Mouse (Mus musculus) limb, embryonic 15.5 days (tissue): ENCODE measurements around the gene Fggy. TPM values are rescaled to one million over a fixed set of nuclear protein-coding genes. Genes with fewer than 3 reads are reported as not detected.

Experiments used
- ATAC-seq: fragments of 200-750 bp; cut with Nextera tagmentation; 2 replicates; pipeline ENCODE4 v1.8.0; 2017; ENCODE audit warnings: low read depth, moderate TSS enrichment; ENCODE audit not compliant: insufficient number of reproducible peaks, low FRiP score, low TSS enrichment
- H3K27ac ChIP-seq: fragments of 300-500 bp; sonication (generic); 2 replicates; pipeline ENCODE4 v1.5.1; 2015; ENCODE audit warnings: moderate library complexity, mild to moderate bottlenecking, inconsistent platforms
- H3K27me3 ChIP-seq: fragments of 300-500 bp; sonication (generic); 2 replicates; pipeline ENCODE4 v1.6.1; 2015; ENCODE audit warnings: inconsistent platforms
- H3K36me3 ChIP-seq: fragments of 300-500 bp; sonication (generic); 2 replicates; pipeline ENCODE4 v1.6.1; 2015; ENCODE audit warnings: inconsistent platforms
- H3K4me1 ChIP-seq: fragments of 300-500 bp; sonication (generic); 2 replicates; pipeline ENCODE4 v1.6.1; 2015; ENCODE audit warnings: inconsistent platforms
- H3K4me2 ChIP-seq: fragments of 300-500 bp; sonication (generic); 2 replicates; pipeline ENCODE4 v1.6.1; 2015; ENCODE audit warnings: mild to moderate bottlenecking, inconsistent platforms
- H3K4me3 ChIP-seq: fragments of 300-500 bp; sonication (generic); 2 replicates; pipeline ENCODE4 v1.5.1; 2015; ENCODE audit warnings: mild to moderate bottlenecking, inconsistent platforms
- H3K9ac ChIP-seq: fragments of 300-500 bp; sonication (generic); 2 replicates; pipeline ENCODE4 v1.6.1; 2015; ENCODE audit warnings: inconsistent platforms
- H3K9me3 ChIP-seq: fragments of 300-500 bp; sonication (generic); 2 replicates; pipeline ENCODE4 v1.6.1; 2016; ENCODE audit warnings: inconsistent platforms
- WGBS: fragments of 180-500 bp; shearing (Covaris S2); methylation state at CpG from one replicate; pipeline ENCODE4 v1.1.7; 2015; 5-methylcytosine and 5-hydroxymethylcytosine counted together
- polyA plus RNA-seq: library from polyadenylated mRNA; unstranded; fragments of >200 nt; fragmentation: Nextera tagmentation; extraction: Ambion mirVana; gene quantifications from 2 replicates; pipeline ENCODE4 v1.2.1, GENCODE M21; 2015

Gene Fggy
- polyA plus RNA-seq, 1 experiment from 2014 or later: 8.6 TPM

GRCm38 (mm10) chr4:95667595-95667994 is 110.3 kb downstream of the Fggy start:
- Histone ChIP-seq H3K27me3 (no peaks in the 10 kb centered on the region), H3K36me3 (no peaks in the 10 kb centered on the region), H3K4me2 (no peak overlapping the region), H3K4me3 (no peak overlapping the region), H3K27ac (no peak overlapping the region), H3K4me1 (no peaks in the 10 kb centered on the region), H3K9me3 (no peaks in the 10 kb centered on the region), H3K9ac (no peak overlapping the region)
- WGBS: 91% methylated on average over 1 of the region's 1 CpGs
- no peak for ATAC-seq

GRCm38 (mm10) chr4:95668543-95668942 is 111.2 kb downstream of the Fggy start:
- H3K4me2 ChIP-seq: no peak overlapping the region
- WGBS: 88% methylated on average over 3 of the region's 3 CpGs

GRCm38 (mm10) chr4:95669336-95669735 is 112.0 kb downstream of the Fggy start:
- Histone ChIP-seq H3K4me2 (no peak overlapping the region), H3K4me1 (no peaks in the 10 kb centered on the region), H3K27me3 (no peaks in the 10 kb centered on the region), H3K4me3 (no peak overlapping the region), H3K9me3 (no peaks in the 10 kb centered on the region), H3K9ac (no peak overlapping the region), H3K36me3 (no peaks in the 10 kb centered on the region), H3K27ac (no peak overlapping the region)
- whole genome bisulfite sequencing: 51% methylated on average over 2 of the region's 2 CpGs
- no peak for ATAC-seq

More at GRCm38 (mm10) chr4:95668543-95668942, 111.2 kb downstream of the Fggy start:
- Histone ChIP-seq H3K4me3 (no peak overlapping the region), H3K4me1 (no peaks in the 10 kb centered on the region), H3K27me3 (no peaks in the 10 kb centered on the region), H3K27ac (no peak overlapping the region), H3K36me3 (no peaks in the 10 kb centered on the region), H3K9me3 (no peaks in the 10 kb centered on the region), H3K9ac (no peak overlapping the region)
- ATAC-seq: no peak

GRCm38 (mm10) chr4:95670559-95670958 is 113.3 kb downstream of the Fggy start:
- no peaks in the 10 kb centered on the region for H3K4me1 ChIP-seq
- H3K36me3 ChIP-seq: no peaks in the 10 kb centered on the region
- no peak overlapping the region for H3K4me3 ChIP-seq
- ATAC-seq: no peak
- no peaks in the 10 kb centered on the region for H3K27me3 ChIP-seq
- H3K9me3 ChIP-seq: no peaks in the 10 kb centered on the region
- H3K27ac ChIP-seq: no peak overlapping the region
- H3K4me2 ChIP-seq: no peak overlapping the region
- WGBS: 79% methylated on average over 3 of the region's 3 CpGs
- H3K9ac ChIP-seq: no peak overlapping the region

GRCm38 (mm10) chr4:95672039-95672438 is 114.7 kb downstream of the Fggy start:
- Histone ChIP-seq H3K4me3 (no peak overlapping the region), H3K4me1 (no peaks in the 10 kb centered on the region)

DNA sequence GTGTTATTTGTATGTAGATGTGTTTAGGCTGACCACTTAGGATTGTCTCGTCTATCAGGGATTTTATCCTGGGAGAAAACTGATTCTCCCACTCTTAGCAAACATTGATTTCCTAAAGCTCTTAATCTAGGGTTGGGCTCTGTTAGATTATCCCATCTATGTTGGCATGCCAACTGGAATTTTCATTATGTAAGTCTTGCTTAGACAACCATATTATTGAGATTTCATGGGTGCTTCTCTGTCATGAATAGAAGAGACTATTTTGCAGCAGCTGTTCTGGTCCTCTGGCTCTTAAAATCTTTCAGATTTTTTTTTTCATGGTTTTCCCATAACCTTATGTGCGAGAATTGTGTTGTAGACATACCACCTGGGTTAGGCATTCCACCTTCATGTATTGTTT is 119.1 kb downstream of the Fggy start:
- H3K27me3 ChIP-seq: no peaks in the 10 kb centered on the region
- no peaks in the 10 kb centered on the region for H3K36me3 ChIP-seq
- ATAC-seq: no peak
- no peak overlapping the region for H3K27ac ChIP-seq
- WGBS: 73% methylated on average over 2 of the region's 2 CpGs
- no peaks in the 10 kb centered on the region for H3K4me1 ChIP-seq
- no peaks in the 10 kb centered on the region for H3K9me3 ChIP-seq
- H3K4me3 ChIP-seq: no peak overlapping the region
- H3K4me2 ChIP-seq: no peak overlapping the region
- no peak overlapping the region for H3K9ac ChIP-seq

More at GRCm38 (mm10) chr4:95672039-95672438, 114.7 kb downstream of the Fggy start:
- no peaks in the 10 kb centered on the region for H3K27me3 ChIP-seq
- no peaks in the 10 kb centered on the region for H3K9me3 ChIP-seq
- WGBS: 90% methylated on average over 1 of the region's 1 CpGs
- H3K9ac ChIP-seq: no peak overlapping the region
- no peak overlapping the region for H3K4me2 ChIP-seq
- ATAC-seq: no peak
- H3K36me3 ChIP-seq: no peaks in the 10 kb centered on the region
- no peak overlapping the region for H3K27ac ChIP-seq

DNA sequence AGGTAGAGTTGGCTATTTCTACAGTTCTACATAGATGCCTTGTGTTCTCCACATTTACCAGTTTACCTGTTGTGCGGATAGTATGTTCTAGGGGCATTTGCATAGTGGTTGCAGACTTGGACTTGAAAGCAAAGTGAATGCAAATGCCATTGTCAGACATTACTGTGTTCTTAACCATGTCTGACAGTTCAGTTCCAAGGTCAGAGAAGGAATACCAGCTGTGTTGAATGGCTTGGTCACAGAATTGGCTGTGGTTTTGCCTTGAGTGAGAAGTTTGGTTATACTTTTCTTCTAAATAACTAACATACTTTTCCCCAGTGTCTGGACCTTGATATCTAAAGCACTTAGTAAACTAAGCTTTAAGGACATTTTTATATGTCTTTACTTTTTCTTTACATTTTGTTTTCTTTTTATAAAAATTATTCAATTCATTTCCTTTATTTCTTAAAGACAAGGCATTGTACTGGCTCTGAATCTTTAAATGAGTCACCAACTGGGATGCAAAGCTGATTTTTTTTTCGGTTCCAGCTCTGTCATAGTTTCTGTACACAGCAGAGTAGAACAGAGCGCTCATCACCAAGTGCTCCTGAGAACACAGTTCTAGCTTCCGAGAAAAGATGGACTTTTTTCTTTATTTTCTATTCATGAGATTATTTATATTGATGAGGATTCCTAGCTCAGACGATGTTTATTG is 123.6 kb downstream of the Fggy start:
- Histone ChIP-seq H3K4me3 (no peak overlapping the region), H3K9ac (no peak overlapping the region), H3K36me3 (no peaks in the 10 kb centered on the region), H3K4me1 (no peaks in the 10 kb centered on the region), H3K27ac (no peak overlapping the region), H3K27me3 (no peaks in the 10 kb centered on the region), H3K4me2 (no peak overlapping the region), H3K9me3 (no peaks in the 10 kb centered on the region)
- WGBS: 89% methylated on average over 5 of the region's 5 CpGs
- no peak for ATAC-seq

- Histone ChIP-seq H3K27me3 (no peaks in the 10 kb centered on the region), H3K9me3 (no peaks in the 10 kb centered on the region), H3K4me3 (no peak overlapping the region), H3K9ac (no peak overlapping the region), H3K4me1 (no peaks in the 10 kb centered on the region), H3K36me3 (no peaks in the 10 kb centered on the region), H3K27ac (no peak overlapping the region), H3K4me2 (no peak overlapping the region)
- ATAC-seq: no peak
- WGBS: 35% methylated on average over 4 of the region's 4 CpGs
Measured at GRCm38 (mm10) chr4:95684522-95685080, 127.3 kb downstream of the Fggy start.

DNA sequence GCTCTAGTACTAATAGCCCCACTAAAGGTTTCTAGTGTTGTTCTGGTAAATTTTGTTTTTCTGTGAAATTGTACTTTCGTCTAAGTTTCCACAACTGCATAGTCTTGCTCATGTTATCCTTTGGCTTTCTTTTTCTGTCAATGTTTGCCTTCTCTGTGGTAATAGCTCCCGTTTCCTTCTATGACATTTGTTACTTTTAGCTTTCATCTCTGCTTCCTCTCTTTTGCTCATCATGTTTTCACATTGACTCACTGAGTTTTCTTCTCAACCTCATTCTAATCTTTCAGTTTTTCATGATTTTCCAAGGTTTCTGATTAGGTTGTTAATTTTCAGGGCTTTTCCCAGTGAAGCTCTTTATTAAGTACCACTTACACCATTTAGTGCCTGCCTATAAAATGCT is 129.5 kb downstream of the Fggy start:
- ATAC-seq: no peak
- Histone ChIP-seq H3K36me3 (no peaks in the 10 kb centered on the region), H3K9ac (no peak overlapping the region), H3K9me3 (no peaks in the 10 kb centered on the region), H3K4me2 (no peak overlapping the region), H3K27ac (no peak overlapping the region), H3K4me3 (no peak overlapping the region), H3K4me1 (no peaks in the 10 kb centered on the region), H3K27me3 (no peaks in the 10 kb centered on the region)
- 74% methylated on average over 2 of the region's 2 CpGs for WGBS

GRCm38 (mm10) chr4:95687350-95687749 is 130.0 kb downstream of the Fggy start:
- Histone ChIP-seq H3K9me3 (no peaks in the 10 kb centered on the region), H3K4me2 (no peak overlapping the region), H3K4me1 (no peaks in the 10 kb centered on the region), H3K27ac (no peak overlapping the region), H3K9ac (no peak overlapping the region), H3K36me3 (no peaks in the 10 kb centered on the region), H3K27me3 (no peaks in the 10 kb centered on the region), H3K4me3 (no peak overlapping the region)
- 89% methylated on average over 5 of the region's 5 CpGs for WGBS
- no peak for ATAC-seq

DNA sequence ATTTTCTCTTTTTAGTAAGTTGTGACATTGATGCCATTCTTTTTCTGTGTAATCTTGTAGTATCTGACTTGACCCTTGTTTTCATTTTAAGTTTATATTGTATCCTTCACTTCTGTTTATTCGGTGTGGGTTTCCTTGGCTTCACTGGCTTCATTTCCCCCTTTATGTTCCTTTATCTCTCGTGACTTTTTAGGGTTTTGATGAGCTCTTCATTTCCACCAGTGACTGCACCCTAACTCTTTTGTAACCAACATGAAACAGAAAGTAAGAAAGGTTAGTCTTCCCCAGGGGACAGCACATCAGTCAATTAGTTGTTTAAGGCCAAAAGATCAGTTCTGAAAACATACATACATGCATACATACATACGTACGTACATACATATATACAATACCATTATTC is 130.9 kb downstream of the Fggy start:
- Histone ChIP-seq H3K36me3 (no peaks in the 10 kb centered on the region), H3K4me1 (no peaks in the 10 kb centered on the region), H3K27ac (no peak overlapping the region), H3K4me3 (no peak overlapping the region), H3K4me2 (no peak overlapping the region), H3K27me3 (no peaks in the 10 kb centered on the region), H3K9me3 (no peaks in the 10 kb centered on the region), H3K9ac (no peak overlapping the region)
- no peak for ATAC-seq
- WGBS: 91% methylated on average over 4 of the region's 4 CpGs

DNA sequence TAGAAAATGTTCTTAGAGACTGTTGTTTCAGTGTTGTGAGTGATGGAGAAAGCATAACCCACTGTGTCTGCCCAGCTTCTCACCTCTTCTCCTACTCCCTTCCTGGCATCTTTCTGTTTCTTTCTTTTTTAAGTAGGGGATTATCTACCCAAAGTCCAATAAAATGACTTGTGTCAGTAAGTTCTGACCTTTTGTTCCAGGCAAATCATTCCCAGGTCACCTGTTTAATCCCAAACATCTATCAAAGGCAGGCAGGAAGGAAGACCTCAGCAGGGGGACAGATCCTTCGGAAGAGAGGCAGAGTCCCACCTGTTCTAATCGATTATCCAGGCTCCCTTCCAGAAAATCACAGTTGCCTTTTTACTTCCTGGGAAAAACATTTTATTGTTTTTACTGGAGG is 143.1 kb downstream of the Fggy start:
- ATAC-seq: no peak
- 52% methylated on average over 2 of the region's 2 CpGs for WGBS
- no peaks in the 10 kb centered on the region for H3K9me3 ChIP-seq

More for the DNA sequence above, 143.1 kb downstream of the Fggy start:
- Histone ChIP-seq H3K4me3 (no peak overlapping the region), H3K4me1 (no peaks in the 10 kb centered on the region), H3K4me2 (no peak overlapping the region), H3K9ac (no peak overlapping the region), H3K27ac (no peak overlapping the region), H3K27me3 (no peaks in the 10 kb centered on the region), H3K36me3 (no peaks in the 10 kb centered on the region)
